Mouse (Mus musculus) limb, embryonic 11.5 days (tissue): ENCODE measurements around the gene Taok3. TPM values are rescaled to one million over a fixed set of nuclear protein-coding genes. Genes with fewer than 3 reads are reported as not detected.

Experiments
- ATAC-seq: fragments of 200-750 bp; cut with Nextera tagmentation; 2 replicates; pipeline ENCODE4 v1.8.0; 2017; ENCODE audit warnings: low read depth; ENCODE audit not compliant: insufficient number of reproducible peaks, low FRiP score, low TSS enrichment
- DNase-seq: peaks from one replicate; pipeline ENCODE4 v3.0.0-alpha.2; 2015; ENCODE audit warnings: low spot score
- H3K27ac ChIP-seq: fragments of 300-500 bp; sonication (generic); replicated peaks from 2 replicates; pipeline ENCODE4 v1.5.1; 2014; ENCODE audit warnings: low read depth, mild to moderate bottlenecking, low read length
- H3K27me3 ChIP-seq: fragments of 300-500 bp; sonication (generic); 2 replicates; pipeline ENCODE4 v1.6.1; 2014; ENCODE audit warnings: mild to moderate bottlenecking, low read length, mixed read lengths; ENCODE audit not compliant: control insufficient read depth, insufficient read depth
- H3K36me3 ChIP-seq: fragments of 300-500 bp; sonication (generic); 2 replicates; pipeline ENCODE4 v1.6.1; 2014; ENCODE audit warnings: mild to moderate bottlenecking, low read length, moderate library complexity, mixed read lengths; ENCODE audit not compliant: control insufficient read depth, insufficient read depth
- H3K4me1 ChIP-seq: fragments of 300-500 bp; sonication (generic); 2 replicates; pipeline ENCODE4 v1.6.1; 2014; ENCODE audit warnings: low read length, mixed read lengths; ENCODE audit not compliant: control insufficient read depth, insufficient read depth
- H3K4me2 ChIP-seq: fragments of 300-500 bp; sonication (generic); 2 replicates; pipeline ENCODE4 v1.6.1; 2014; ENCODE audit warnings: low read depth, mild to moderate bottlenecking, moderate library complexity; ENCODE audit not compliant: severe bottlenecking
- H3K4me3 ChIP-seq: fragments of 300-500 bp; sonication (generic); 2 replicates; pipeline ENCODE4 v1.5.1; 2014; ENCODE audit warnings: low read depth, low read length
- H3K9ac ChIP-seq: fragments of 300-500 bp; sonication (generic); 2 replicates; pipeline ENCODE4 v1.6.1; 2014; ENCODE audit warnings: mild to moderate bottlenecking, low read length
- H3K9me3 ChIP-seq: fragments of 300-500 bp; sonication (generic); 2 replicates; pipeline ENCODE4 v1.6.1; 2016; ENCODE audit warnings: low read length; ENCODE audit not compliant: control insufficient read depth
- WGBS: fragments of 180-500 bp; shearing (Covaris S2); extraction: QIAGEN DNeasy Blood & Tissue Kit; methylation state at CpG from one replicate; pipeline ENCODE4 v1.1.7; 2014; 5-methylcytosine and 5-hydroxymethylcytosine counted together
- polyA plus RNA-seq: library from polyadenylated mRNA; unstranded; fragments of >200 nt; fragmentation: Nextera tagmentation; extraction: Ambion mirVana; gene quantifications from 2 replicates; pipeline ENCODE4 v1.2.1, GENCODE M21; 2014

Taok3 gene
- polyA plus RNA-seq, 1 experiment from 2014 or later, result 6.1 TPM

- H3K9ac ChIP-seq, result no peak overlapping the region
- no peak overlapping the region for H3K27ac ChIP-seq
- H3K4me3 ChIP-seq, result no peak overlapping the region
- WGBS, result 51% methylated on average over 2 of the region's 2 CpGs
- no peaks in the 10 kb centered on the region for H3K36me3 ChIP-seq
- H3K4me2 ChIP-seq, result no peak overlapping the region
- DNase-seq, result no peak
- no peak for ATAC-seq
- H3K9me3 ChIP-seq, result no peaks in the 10 kb centered on the region
- H3K4me1 ChIP-seq, result no peaks in the 10 kb centered on the region
- H3K27me3 ChIP-seq, result no peaks in the 10 kb centered on the region
Measured at GRCm38 (mm10) chr5:117165946-117166345, 46.0 kb downstream of the Taok3 start.

- no peak overlapping the region for H3K9ac ChIP-seq
- no peak for ATAC-seq
- no peaks in the 10 kb centered on the region for H3K9me3 ChIP-seq
- no peaks in the 10 kb centered on the region for H3K36me3 ChIP-seq
- H3K4me2 ChIP-seq, result no peak overlapping the region
- no peak overlapping the region for H3K27ac ChIP-seq
- no peaks in the 10 kb centered on the region for H3K4me1 ChIP-seq
- WGBS, result 83% methylated on average over 11 of the region's 11 CpGs
- no peaks in the 10 kb centered on the region for H3K27me3 ChIP-seq
- no peak for DNase-seq
- no peak overlapping the region for H3K4me3 ChIP-seq
Measured at GRCm38 (mm10) chr5:117166811-117167365, 47.0 kb downstream of the Taok3 start.

- WGBS, result 91% methylated on average over 14 of the region's 14 CpGs
- Histone ChIP-seq H3K9ac (no peak overlapping the region), H3K27ac (no peak overlapping the region), H3K27me3 (no peaks in the 10 kb centered on the region), H3K36me3 (no peaks in the 10 kb centered on the region), H3K4me1 (no peaks in the 10 kb centered on the region), H3K4me2 (no peak overlapping the region), H3K4me3 (no peak overlapping the region), H3K9me3 (no peaks in the 10 kb centered on the region)
- no peak for DNase-seq
- no peak for ATAC-seq
Measured at GRCm38 (mm10) chr5:117168351-117169100, 48.6 kb downstream of the Taok3 start.

GRCm38 (mm10) chr5:117174057-117174456 is 54.1 kb downstream of the Taok3 start:
- Histone ChIP-seq H3K27me3 (no peaks in the 10 kb centered on the region), H3K4me1 (no peaks in the 10 kb centered on the region), H3K4me3 (no peak overlapping the region), H3K4me2 (no peak overlapping the region), H3K9ac (no peak overlapping the region), H3K36me3 (no peaks in the 10 kb centered on the region), H3K27ac (no peak overlapping the region), H3K9me3 (no peaks in the 10 kb centered on the region)
- DNase-seq, result no peak
- WGBS, result 96% methylated on average over 7 of the region's 7 CpGs
- no peak for ATAC-seq

GRCm38 (mm10) chr5:117175896-117176295 is 56.0 kb downstream of the Taok3 start:
- no peaks in the 10 kb centered on the region for H3K27me3 ChIP-seq
- no peaks in the 10 kb centered on the region for H3K36me3 ChIP-seq
- no peak overlapping the region for H3K9ac ChIP-seq
- no peaks in the 10 kb centered on the region for H3K9me3 ChIP-seq
- H3K4me2 ChIP-seq, result no peak overlapping the region
- no peak overlapping the region for H3K4me3 ChIP-seq
- no peaks in the 10 kb centered on the region for H3K4me1 ChIP-seq
- H3K27ac ChIP-seq, result no peak overlapping the region
- no peak for DNase-seq
- no peak for ATAC-seq
- 76% methylated on average over 8 of the region's 8 CpGs for WGBS

- ATAC-seq, result no peak
- Histone ChIP-seq H3K4me3 (no peak overlapping the region), H3K4me1 (no peaks in the 10 kb centered on the region), H3K9me3 (no peaks in the 10 kb centered on the region), H3K27me3 (no peaks in the 10 kb centered on the region), H3K4me2 (no peak overlapping the region), H3K27ac (no peak overlapping the region), H3K36me3 (no peaks in the 10 kb centered on the region), H3K9ac (no peak overlapping the region)
- no peak for DNase-seq
- 75% methylated on average over 6 of the region's 6 CpGs for WGBS
Measured at GRCm38 (mm10) chr5:117178079-117178478, 58.1 kb downstream of the Taok3 start.

- Histone ChIP-seq H3K4me2 (no peak overlapping the region), H3K9ac (no peak overlapping the region), H3K4me1 (no peaks in the 10 kb centered on the region), H3K9me3 (no peaks in the 10 kb centered on the region), H3K27me3 (no peaks in the 10 kb centered on the region), H3K4me3 (no peak overlapping the region), H3K27ac (no peak overlapping the region), H3K36me3 (no peaks in the 10 kb centered on the region)
- ATAC-seq (no peak), DNase-seq (no peak)
- WGBS, result 62% methylated on average over 6 of the region's 6 CpGs
Measured at GRCm38 (mm10) chr5:117178486-117178885, 58.6 kb downstream of the Taok3 start.

GRCm38 (mm10) chr5:117181921-117182320 is 62.0 kb downstream of the Taok3 start:
- Histone ChIP-seq H3K4me1 (no peaks in the 10 kb centered on the region), H3K27ac (no peak overlapping the region), H3K27me3 (no peaks in the 10 kb centered on the region), H3K9ac (no peak overlapping the region), H3K4me3 (no peak overlapping the region), H3K4me2 (no peak overlapping the region), H3K36me3 (no peaks in the 10 kb centered on the region; the same call in 1 of the 2 replicates), H3K9me3 (no peaks in the 10 kb centered on the region)
- WGBS, result 85% methylated on average over 5 of the region's 5 CpGs
- ATAC-seq (no peak), DNase-seq (no peak)
